Mouse (Mus musculus): ENCODE data around the gene Grap2. TPM values are rescaled to one million over a fixed set of nuclear protein-coding genes. Genes with fewer than 3 reads are reported as not detected.
A peak's percentile ranks its signal among the peaks of the same experiment; 100 is the strongest.

Grap2 gene
- total and polyA plus RNA-seq, 3 experiments, result 0.62 to 5.1 TPM; not detected in 1

DNA sequence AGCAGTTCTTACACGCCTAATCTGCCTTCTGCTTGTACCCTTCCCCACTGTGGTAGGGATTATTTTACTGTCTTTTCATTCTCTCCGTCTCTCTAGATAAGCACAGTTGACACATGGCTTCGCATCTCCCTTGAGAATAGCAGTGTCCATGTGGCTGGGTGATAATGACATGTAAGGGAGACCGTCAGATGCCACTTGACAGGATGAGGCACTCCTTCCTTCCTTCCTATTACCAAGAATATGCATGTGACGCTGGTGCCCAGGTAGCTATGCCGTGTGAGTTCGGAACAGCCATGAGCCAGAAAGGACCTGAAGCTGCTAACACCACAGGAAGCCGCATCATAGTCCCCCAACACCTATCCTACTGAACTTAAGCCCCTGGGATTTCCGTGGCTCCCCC lies 41.4 kb upstream of the Grap2 start (continued):
- TF ChIP-seq USF2 (IDR thresholded peaks at IDR 0.05; ENCODE audit: borderline replicate concordance in 1 of 2, insufficient read depth in 1 of 2, low read depth in 1 of 2, low read length in 2 of 2) (no peak), RCOR1 (IDR thresholded peaks at IDR 0.05; ENCODE audit: low read depth, low read length) (no peak), POLR2AphosphoS2 (IDR thresholded peaks at IDR 0.05; ENCODE audit: low read length) (no peak)

- Histone ChIP-seq H3K36me3 (ENCODE audit: control insufficient read depth in 1 of 2, insufficient read depth in 2 of 2, low read length in 2 of 2) (no peaks in the 10 kb centered on the region), H3K79me2 (ENCODE audit: control insufficient read depth, insufficient read depth, low read length, poor library complexity) (no peaks in the 10 kb centered on the region), H3K4me1 (ENCODE audit: control insufficient read depth in 1 of 2, insufficient read depth in 2 of 2, low read length in 2 of 2) (no peaks in the 10 kb centered on the region; a peak in 1 of 4 replicates), H3K9ac (ENCODE audit: control insufficient read depth, low read depth, low read length, poor library complexity, severe bottlenecking) (no peak overlapping the region), H3K27me3 (ENCODE audit: control insufficient read depth in 1 of 2, insufficient read depth in 2 of 2, low read length in 2 of 2) (peaks cover 0 to 6% of the 10 kb centered on the region in 2 experiments; a peak in 3 of 4 replicates), H3K9me3 (replicated peaks; ENCODE audit: insufficient read depth, low read length) (no peaks in the 10 kb centered on the region), H3K27ac (ENCODE audit: control insufficient read depth, low read depth, low read length) (no peak overlapping the region), H3K4me3 (ENCODE audit: control insufficient read depth in 1 of 2, insufficient read depth in 1 of 2, low read depth in 2 of 2, low read length in 2 of 2) (no peak overlapping the region)
- TF ChIP-seq TAL1 (IDR thresholded peaks at IDR 0.05; ENCODE audit: low read length) (0 out of 2 replicates have a peak, but pooled peaks have one; percentile 21), ZC3H11A (IDR thresholded peaks at IDR 0.05; ENCODE audit: low read depth, low read length) (no peak)
- DNase-seq (ENCODE audit: low read depth, low spot score), result peak; percentile 29
These were observed 39.9 kb upstream of the Grap2 start for GRCm38 (mm10) chr15:80532281-80533072.

DNA sequence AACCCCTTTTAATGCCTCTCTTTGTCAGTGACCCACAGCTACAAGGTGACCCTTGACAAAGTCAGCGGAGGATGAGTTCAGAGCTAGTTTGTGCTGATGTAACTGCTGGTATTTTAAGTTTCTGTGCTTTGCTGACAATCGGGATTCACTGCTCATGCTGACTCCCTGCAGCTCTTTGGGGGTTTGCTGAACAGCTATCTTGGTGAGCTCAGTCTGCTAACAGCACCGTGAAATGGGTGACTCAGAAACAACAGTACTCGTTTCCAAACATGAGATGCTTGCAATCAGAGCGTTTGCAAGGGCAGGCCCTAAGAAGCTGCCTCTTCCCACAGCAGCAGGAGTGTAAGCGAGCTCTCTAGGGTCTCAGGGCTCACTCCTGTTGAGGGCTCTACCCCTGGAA lies 39.1 kb upstream of the Grap2 start:
- Histone ChIP-seq H3K4me1 (ENCODE audit: control insufficient read depth in 1 of 2, insufficient read depth in 2 of 2, low read length in 2 of 2) (no peaks in the 10 kb centered on the region; a peak in 1 of 4 replicates), H3K79me2 (ENCODE audit: control insufficient read depth, insufficient read depth, low read length, poor library complexity) (no peaks in the 10 kb centered on the region), H3K27ac (ENCODE audit: control insufficient read depth, low read depth, low read length) (no peak overlapping the region), H3K9ac (ENCODE audit: control insufficient read depth, low read depth, low read length, poor library complexity, severe bottlenecking) (no peak overlapping the region), H3K27me3 (ENCODE audit: control insufficient read depth in 1 of 2, insufficient read depth in 2 of 2, low read length in 2 of 2) (peaks cover 0 to 6% of the 10 kb centered on the region in 2 experiments; a peak in 3 of 4 replicates), H3K4me3 (ENCODE audit: control insufficient read depth in 1 of 2, insufficient read depth in 1 of 2, low read depth in 2 of 2, low read length in 2 of 2) (no peak overlapping the region), H3K36me3 (ENCODE audit: control insufficient read depth in 1 of 2, insufficient read depth in 2 of 2, low read length in 2 of 2) (no peaks in the 10 kb centered on the region), H3K9me3 (replicated peaks; ENCODE audit: insufficient read depth, low read length) (no peaks in the 10 kb centered on the region)
- TF ChIP-seq USF1 (IDR thresholded peaks at IDR 0.05; ENCODE audit: low read depth, low read length) (no peak), MAFK (IDR thresholded peaks at IDR 0.05; ENCODE audit: borderline replicate concordance, low read depth, low read length) (no peak), ZNF384 (IDR thresholded peaks at IDR 0.05; ENCODE audit: low read depth, low read length) (no peak), MYC (IDR thresholded peaks at IDR 0.05; ENCODE audit: low read depth, low read length) (no peak), CHD1 (IDR thresholded peaks at IDR 0.05; ENCODE audit: low read depth, low read length) (no peak), JUND (IDR thresholded peaks at IDR 0.05; ENCODE audit: low read depth, low read length) (no peak), NRF1 (IDR thresholded peaks at IDR 0.05; ENCODE audit: insufficient read depth, low read depth, low read length, poor library complexity, severe bottlenecking) (no peak), MEF2A (IDR thresholded peaks at IDR 0.05; ENCODE audit: extremely low read depth, insufficient replicate concordance, low read depth, low read length, poor library complexity, severe bottlenecking) (no peak), MYB (IDR thresholded peaks at IDR 0.05; ENCODE audit: low read depth, low read length) (no peak), CTCF (IDR thresholded peaks at IDR 0.05 in 2 of 3, conservative IDR thresholded peaks at IDR 0.05 in 1 of 3; ENCODE audit: control insufficient read depth in 1 of 3, insufficient read depth in 1 of 3, low read depth in 2 of 3, low read length in 3 of 3, poor library complexity in 1 of 3, severe bottlenecking in 1 of 3) (no peak), E2F4 (IDR thresholded peaks at IDR 0.05; ENCODE audit: borderline replicate concordance, low read depth, low read length) (no peak), BHLHE40 (IDR thresholded peaks at IDR 0.05; ENCODE audit: borderline replicate concordance, low read depth, low read length) (no peak), MAZ (IDR thresholded peaks at IDR 0.05; ENCODE audit: low read depth, low read length) (no peak)
- no peak for DNase-seq (ENCODE audit: low read depth, low spot score)

All from MEL (cell line).